ENCODE assay signal across 25 mouse cellular contexts in the genomic region with DNA sequence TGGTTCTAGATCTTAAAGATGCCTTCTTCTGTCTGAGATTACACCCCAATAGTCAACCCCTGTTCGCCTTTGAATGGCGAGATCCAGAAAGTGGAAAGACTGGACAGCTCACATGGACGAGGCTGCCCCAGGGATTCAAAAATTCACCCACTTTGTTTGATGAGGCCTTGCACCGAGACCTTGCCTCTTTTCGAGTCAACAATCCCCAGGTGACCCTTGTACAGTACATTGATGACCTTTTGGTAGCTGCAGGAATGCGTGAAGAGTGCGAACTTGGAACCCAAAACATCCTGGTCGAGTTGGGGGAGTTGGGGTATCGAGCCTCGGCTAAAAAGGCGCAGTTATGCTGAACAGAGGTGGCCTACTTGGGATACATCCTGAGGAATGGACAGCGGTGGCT. TPM values are rescaled to one million over a fixed set of nuclear protein-coding genes. Genes with fewer than 3 reads are reported as not detected.
DNase-seq lines count a peak whose midpoint lies in the region; ATAC-seq and TF ChIP-seq lines count a peak whose summit lies in the region.
"Not testable (repeated sequence)": the region's sequence is repeated elsewhere in the genome, so short reads cannot be mapped to it uniquely, and the experiment has no call there.
"Had no signal": no experiment of that assay in that cellular context is flagged by ENCODE, and none has a peak within 500 bp of the region (broad histone marks: within the 10 kb centered on the region; RNA-seq: fewer than 3 reads in every experiment).

No protein-coding gene starts in this region.

- 0 out of 2 replicates have a peak, but pooled peaks have one; percentile 21 for ATAC-seq in liver, embryonic 13.5 days (ENCODE audit: low read depth)
- ATAC-seq in liver, embryonic 15.5 days (ENCODE audit: insufficient read depth) = peak; percentile 37; the same call in 1 of the 2 replicates
- peak; percentile 54 for ATAC-seq in liver, embryonic 16.5 days (ENCODE audit: low read depth)
- ATAC-seq in liver, postnatal 0 days; stomach, embryonic 16.5 days (ENCODE audit: insufficient read depth, low FRiP score): not testable (repeated sequence)

- H3K4me3 ChIP-seq in kidney, adult 2 months (ENCODE audit: insufficient read depth, low read depth, low read length); liver, embryonic 13.5 days (replicated peaks); liver, embryonic 15.5 days (replicated peaks); liver, postnatal 0 days (ENCODE audit: low read depth, low read length); stomach, embryonic 16.5 days (replicated peaks; ENCODE audit: low read length): not testable (repeated sequence)
- H3K4me3 ChIP-seq in liver, adult 2 months (ENCODE audit: insufficient read depth, low read depth, low read length) = 0 out of 2 replicates have a peak overlapping the region, but pooled peaks have one; percentile 0
- H3K4me3 ChIP-seq in liver, embryonic 16.5 days (ENCODE audit: low read depth, low read length) = 0 out of 2 replicates have a peak overlapping the region, but pooled peaks have one; percentile 2

- not testable (repeated sequence) for TF ChIP-seq EP300 in liver, postnatal 0 days (IDR thresholded peaks at IDR 0.05; ENCODE audit: low read depth)

- peaks cover 15% of the 10 kb centered on the region; the same call in 1 of the 2 replicates for H3K4me1 ChIP-seq in kidney, adult 2 months (ENCODE audit: control insufficient read depth, insufficient read depth, low read length)
- not testable (repeated sequence) for H3K4me1 ChIP-seq in liver, adult 2 months (ENCODE audit: control insufficient read depth, insufficient read depth, low read length); liver, embryonic 16.5 days (ENCODE audit: control insufficient read depth, low read depth, low read length); liver, postnatal 0 days (ENCODE audit: insufficient read depth); stomach, embryonic 16.5 days (ENCODE audit: control insufficient read depth, insufficient read depth, low read length)
- H3K4me1 ChIP-seq in liver, embryonic 13.5 days (replicated peaks) = peaks cover 40% of the 10 kb centered on the region
- peaks cover 35% of the 10 kb centered on the region for H3K4me1 ChIP-seq in liver, embryonic 15.5 days (replicated peaks)

- H3K9ac ChIP-seq in liver, adult 2 months (ENCODE audit: low read depth, low read length) = peak overlapping the region; percentile 79
- not testable (repeated sequence) for H3K9ac ChIP-seq in liver, embryonic 13.5 days; liver, embryonic 15.5 days; liver, embryonic 16.5 days (ENCODE audit: low read depth, low read length); liver, postnatal 0 days (replicated peaks); stomach, embryonic 16.5 days (ENCODE audit: low read length)

- WGBS in kidney, adult 2 months = 71% methylated on average over 12 of the region's 12 CpGs
- WGBS in liver, adult 2 months = 31% methylated on average over 12 of the region's 12 CpGs
- WGBS in liver, embryonic 13.5 days (ENCODE audit: insufficient replicate concordance) = 76% methylated on average over 12 of the region's 12 CpGs
- WGBS in liver, embryonic 15.5 days (ENCODE audit: insufficient replicate concordance) = 67% methylated on average over 12 of the region's 12 CpGs
- WGBS in liver, embryonic 16.5 days (ENCODE audit: insufficient replicate concordance) = 68% methylated on average over 12 of the region's 12 CpGs
- WGBS in liver, postnatal 0 days (ENCODE audit: insufficient replicate concordance) = 64% methylated on average over 12 of the region's 12 CpGs
- 83% methylated on average over 12 of the region's 12 CpGs for WGBS in stomach, embryonic 16.5 days

- H3K27ac ChIP-seq in kidney, adult 2 months (ENCODE audit: insufficient read depth, low read depth, low read length) = peak overlapping the region; percentile 91
- peak overlapping the region; percentile 91 for H3K27ac ChIP-seq in liver, adult 2 months (replicated peaks; ENCODE audit: insufficient read depth, low read depth, low read length)
- peak overlapping the region; percentile 21 for H3K27ac ChIP-seq in liver, embryonic 13.5 days
- H3K27ac ChIP-seq in liver, embryonic 15.5 days (replicated peaks) = peak overlapping the region; percentile 59
- H3K27ac ChIP-seq in liver, embryonic 16.5 days (ENCODE audit: low read length) = peak overlapping the region; percentile 51
- H3K27ac ChIP-seq in liver, postnatal 0 days (ENCODE audit: low read depth) = peak overlapping the region; percentile 66
- peak overlapping the region; percentile 21; the same call in 1 of the 2 replicates for H3K27ac ChIP-seq in stomach, embryonic 16.5 days (ENCODE audit: low read length)

- not testable (repeated sequence) for H3K36me3 ChIP-seq in kidney, adult 2 months (ENCODE audit: control insufficient read depth, insufficient read depth, low read length); liver, adult 2 months (ENCODE audit: control insufficient read depth, insufficient read depth, low read length); liver, embryonic 13.5 days; liver, embryonic 15.5 days (replicated peaks); liver, embryonic 16.5 days (ENCODE audit: control insufficient read depth, insufficient read depth); liver, postnatal 0 days (replicated peaks; ENCODE audit: insufficient read depth, low read length); stomach, embryonic 16.5 days (ENCODE audit: control insufficient read depth, insufficient read depth, low read length)

- DNase-seq in heart, adult 11 months = peak; percentile 82
- DNase-seq in kidney, adult 2 months = peak; percentile 45
- peak; percentile 69 for DNase-seq in liver, adult 2 months (ENCODE audit: extremely low read depth, low read depth, low spot score)
- not testable (repeated sequence) for DNase-seq in liver, embryonic 13.5 days; liver, postnatal 0 days

- TF ChIP-seq CTCF in kidney, adult 2 months (conservative IDR thresholded peaks at IDR 0.05; ENCODE audit: insufficient read depth, insufficient read length, low read depth, low read length); liver, adult 2 months (IDR thresholded peaks at IDR 0.05; ENCODE audit: low read depth, low read length); liver, postnatal 0 days (IDR thresholded peaks at IDR 0.05; ENCODE audit: low read depth): not testable (repeated sequence)

- TF ChIP-seq POLR2A in kidney, adult 2 months (IDR thresholded peaks at IDR 0.05; ENCODE audit: low read depth, low read length); liver, adult 2 months (IDR thresholded peaks at IDR 0.05; ENCODE audit: extremely low read depth, insufficient read depth, low read length): not testable (repeated sequence)

- H3K27me3 ChIP-seq in kidney, adult 2 months (replicated peaks; ENCODE audit: control insufficient read depth, insufficient read depth, low read length); liver, adult 2 months (ENCODE audit: control insufficient read depth, insufficient read depth, low read length); liver, embryonic 13.5 days; liver, embryonic 15.5 days; liver, embryonic 16.5 days (ENCODE audit: control insufficient read depth, insufficient read depth, low read depth, low read length); liver, postnatal 0 days (ENCODE audit: insufficient read depth, low read length); stomach, embryonic 16.5 days (ENCODE audit: control insufficient read depth, insufficient read depth, low read length): not testable (repeated sequence)

- not testable (repeated sequence) for H3K9me3 ChIP-seq in liver, embryonic 13.5 days (replicated peaks); liver, embryonic 15.5 days (replicated peaks); liver, embryonic 16.5 days (replicated peaks; ENCODE audit: control insufficient read depth, low read length); liver, postnatal 0 days (ENCODE audit: low read length); stomach, embryonic 16.5 days (replicated peaks; ENCODE audit: control insufficient read depth, low read length)

- not testable (repeated sequence) for H3K4me2 ChIP-seq in liver, embryonic 13.5 days; stomach, embryonic 16.5 days (ENCODE audit: low read depth, low read length)
- H3K4me2 ChIP-seq in liver, embryonic 15.5 days = peak overlapping the region; percentile 20; the same call in 1 of the 2 replicates
- H3K4me2 ChIP-seq in liver, embryonic 16.5 days (ENCODE audit: low read depth, low read length) = peak overlapping the region; percentile 1; the same call in 1 of the 2 replicates
- 0 out of 2 replicates have a peak overlapping the region, but pooled peaks have one; percentile 26 for H3K4me2 ChIP-seq in liver, postnatal 0 days (ENCODE audit: low read depth, low read length)

- H3K79me2 ChIP-seq in liver, adult 2 months (ENCODE audit: control insufficient read depth, insufficient read depth, low read length) = not testable (repeated sequence)

RNA-seq across cellular contexts. Expression of gene Selenbp2, which starts 13.3 kb away (rescaled TPM):
- polyA plus RNA-seq in kidney, adult 2 months (2012; rRNA removed) = 22.6 and 26.7 TPM in 2 replicates
- 57.4 and 86.2 TPM in 2 replicates for total RNA-seq in liver, adult 2 months (2014; rRNA removed)
- polyA plus RNA-seq in liver, adult 2 months (2012; rRNA removed) = 24.5 and 148 TPM in 2 replicates
- polyA plus RNA-seq in liver, embryonic 13.5 days (2015; fragmentation: Nextera tagmentation; extraction: Ambion mirVana) = 6.7 and 8.5 TPM in 2 replicates
- 69.0 and 92.7 TPM in 2 replicates for polyA plus RNA-seq in liver, embryonic 15.5 days (2015; fragmentation: Nextera tagmentation; extraction: Ambion mirVana)
- polyA plus RNA-seq in liver, embryonic 16.5 days (2015; fragmentation: Nextera tagmentation; extraction: Ambion mirVana) = 93.0 and 115 TPM in 2 replicates
- polyA plus RNA-seq in liver, postnatal 0 days (2015; fragmentation: Nextera tagmentation; extraction: Ambion mirVana) = 35.1 and 39.9 TPM in 2 replicates
- polyA plus RNA-seq in stomach, embryonic 16.5 days (2015; fragmentation: Nextera tagmentation; extraction: Ambion mirVana) = 9.3 and 11.9 TPM in 2 replicates
- total RNA-seq: CH12.LX, ES-E14 had no signal
- polyA plus RNA-seq: activated CD4-positive, CD25-positive, alpha-beta regulatory T cell, adult 4 months; C2C12; CD4-positive, CD25-positive, alpha-beta regulatory T cell, adult 4 months had no signal

RNA-seq across cellular contexts. Expression of gene Tuft1, which starts 21.4 kb away (rescaled TPM):
- polyA plus RNA-seq in kidney, adult 2 months (2012; rRNA removed) = 15.3 and 15.9 TPM in 2 replicates
- total RNA-seq in liver, adult 2 months (2014; rRNA removed) = 2.1 and 2.6 TPM in 2 replicates
- polyA plus RNA-seq in liver, adult 2 months (2012; rRNA removed) = 2.6 and 7.3 TPM in 2 replicates
- 4.7 and 5.3 TPM in 2 replicates for polyA plus RNA-seq in liver, embryonic 13.5 days (2015; fragmentation: Nextera tagmentation; extraction: Ambion mirVana)
- polyA plus RNA-seq in liver, embryonic 15.5 days (2015; fragmentation: Nextera tagmentation; extraction: Ambion mirVana) = 10.9 and 12.6 TPM in 2 replicates
- polyA plus RNA-seq in liver, embryonic 16.5 days (2015; fragmentation: Nextera tagmentation; extraction: Ambion mirVana) = 13.2 and 13.3 TPM in 2 replicates
- polyA plus RNA-seq in liver, postnatal 0 days (2015; fragmentation: Nextera tagmentation; extraction: Ambion mirVana) = 7.5 and 8.1 TPM in 2 replicates
- 17.0 and 23.2 TPM in 2 replicates for polyA plus RNA-seq in stomach, embryonic 16.5 days (2015; fragmentation: Nextera tagmentation; extraction: Ambion mirVana)

RNA-seq across cellular contexts. Expression of gene Gm10972, which starts 37.1 kb away (rescaled TPM):
- not detected in 2 replicates for polyA plus RNA-seq in kidney, adult 2 months (2012; rRNA removed)
- not detected in 2 replicates for total RNA-seq in liver, adult 2 months (2014; rRNA removed)
- polyA plus RNA-seq in liver, adult 2 months (2012; rRNA removed) = not detected in 2 replicates
- polyA plus RNA-seq in liver, embryonic 13.5 days (2015; fragmentation: Nextera tagmentation; extraction: Ambion mirVana) = not detected in 2 replicates
- polyA plus RNA-seq in liver, embryonic 15.5 days (2015; fragmentation: Nextera tagmentation; extraction: Ambion mirVana) = not detected in 2 replicates
- polyA plus RNA-seq in liver, embryonic 16.5 days (2015; fragmentation: Nextera tagmentation; extraction: Ambion mirVana) = not detected in 2 replicates
- not detected in 2 replicates for polyA plus RNA-seq in liver, postnatal 0 days (2015; fragmentation: Nextera tagmentation; extraction: Ambion mirVana)
- polyA plus RNA-seq in stomach, embryonic 16.5 days (2015; fragmentation: Nextera tagmentation; extraction: Ambion mirVana) = not detected in 2 replicates
- total RNA-seq: adrenal gland, adult 18-20 months; adrenal gland, adult 2 months; adrenal gland, adult 8-10 months; adrenal gland, postnatal 10 days; adrenal gland, postnatal 14 days; adrenal gland, postnatal 25 days; adrenal gland, postnatal 36 days; adrenal gland, postnatal 4 days; CH12.LX; ES-E14; G1E; MEL had no signal
- polyA plus RNA-seq: activated CD4-positive, CD25-positive, alpha-beta regulatory T cell, adult 4 months; adrenal gland, adult 2 months; brain, embryonic 14.5 days; C2C12; CD4-positive, CD25-positive, alpha-beta regulatory T cell, adult 4 months; G1E; Patski had no signal

Comparison
In these comparisons a context has a peak if more than half of its experiments do, and no peak if none do; other contexts are left out.
1. H3K27ac ChIP-seq: peak in every context shown above with its lines; median percentile 91 in kidney, adult 2 months; 91 in liver, adult 2 months; 66 in liver, postnatal 0 days; 59 in liver, embryonic 15.5 days; 51 in liver, embryonic 16.5 days; 21 in liver, embryonic 13.5 days; 21 in stomach, embryonic 16.5 days.